Mouse (Mus musculus): ENCODE measurements around the gene Syt3.

The Syt3 gene

GRCm38 (mm10) chr7:44405346-44406014 is 21.6 kb downstream of the Syt3 start:
- peak; percentile 68 to 71 for DNase-seq (ENCODE audit: low read depth in 1 of 2, low spot score in 2 of 2)

- DNase-seq (ENCODE audit: low read depth in 1 of 2, low spot score in 2 of 2), result no peak
These were observed 22.1 kb downstream of the Syt3 start for GRCm38 (mm10) chr7:44406015-44406355.

- DNase-seq (ENCODE audit: low read depth in 1 of 2, low spot score in 2 of 2), result no peak
These were observed 27.2 kb downstream of the Syt3 start for GRCm38 (mm10) chr7:44411144-44411543.

GRCm38 (mm10) chr7:44413307-44413706 is 29.4 kb downstream of the Syt3 start:
- DNase-seq (ENCODE audit: low read depth in 1 of 2, low spot score in 2 of 2), result no peak

GRCm38 (mm10) chr7:44427666-44428065 is 43.8 kb downstream of the Syt3 start:
- DNase-seq (ENCODE audit: low read depth in 1 of 2, low spot score in 2 of 2), result no peak

GRCm38 (mm10) chr7:44428171-44428950 is 44.5 kb downstream of the Syt3 start:
- no peak for DNase-seq (ENCODE audit: low read depth in 1 of 2, low spot score in 2 of 2)

- no peak for DNase-seq (ENCODE audit: low read depth in 1 of 2, low spot score in 2 of 2)
These were observed 45.1 kb downstream of the Syt3 start, which contains the start of gene Lrrc4b for GRCm38 (mm10) chr7:44428968-44429521. Gene Lrrc4b, plus strand, starts transcription at chr7:44429018.

- DNase-seq (ENCODE audit: low read depth in 1 of 2, low spot score in 2 of 2), result no peak
These were observed 45.9 kb downstream of the Syt3 start for GRCm38 (mm10) chr7:44429534-44430488.

GRCm38 (mm10) chr7:44432550-44432949 is 48.6 kb downstream of the Syt3 start:
- no peak for DNase-seq (ENCODE audit: low read depth in 1 of 2, low spot score in 2 of 2)

GRCm38 (mm10) chr7:44433371-44433770 is 49.5 kb downstream of the Syt3 start:
- no peak for DNase-seq (ENCODE audit: low read depth in 1 of 2, low spot score in 2 of 2)

GRCm38 (mm10) chr7:44434089-44434488 is 50.2 kb downstream of the Syt3 start:
- no peak for DNase-seq (ENCODE audit: low read depth in 1 of 2, low spot score in 2 of 2)

GRCm38 (mm10) chr7:44435796-44436195 is 51.9 kb downstream of the Syt3 start:
- DNase-seq (ENCODE audit: low read depth in 1 of 2, low spot score in 2 of 2), result no peak

- DNase-seq (ENCODE audit: low read depth in 1 of 2, low spot score in 2 of 2), result no peak
These were observed 52.4 kb downstream of the Syt3 start for GRCm38 (mm10) chr7:44436267-44436666.

- no peak for DNase-seq (ENCODE audit: low read depth in 1 of 2, low spot score in 2 of 2)
These were observed 53.3 kb downstream of the Syt3 start for GRCm38 (mm10) chr7:44437188-44437587.

- no peak for DNase-seq (ENCODE audit: low read depth in 1 of 2, low spot score in 2 of 2)
These were observed 54.0 kb downstream of the Syt3 start for GRCm38 (mm10) chr7:44437933-44438332.

- no peak for DNase-seq (ENCODE audit: low read depth in 1 of 2, low spot score in 2 of 2)
These were observed 55.8 kb downstream of the Syt3 start for GRCm38 (mm10) chr7:44439696-44440095.

GRCm38 (mm10) chr7:44440479-44440878 is 56.6 kb downstream of the Syt3 start:
- DNase-seq (ENCODE audit: low read depth in 1 of 2, low spot score in 2 of 2), result no peak

- DNase-seq (ENCODE audit: low read depth in 1 of 2, low spot score in 2 of 2), result no peak
These were observed 57.3 kb downstream of the Syt3 start for GRCm38 (mm10) chr7:44441180-44441579.

- DNase-seq (ENCODE audit: low read depth in 1 of 2, low spot score in 2 of 2), result no peak
These were observed 57.8 kb downstream of the Syt3 start for GRCm38 (mm10) chr7:44441648-44442109.

GRCm38 (mm10) chr7:44442407-44442821 is 58.5 kb downstream of the Syt3 start:
- no peak for DNase-seq (ENCODE audit: low read depth in 1 of 2, low spot score in 2 of 2)

All from monocyte, adult 2 months (primary cell).